Mouse (Mus musculus) liver, embryonic 15.5 days (tissue): ENCODE measurements around the gene Traf1. TPM values are rescaled to one million over a fixed set of nuclear protein-coding genes. Genes with fewer than 3 reads are reported as not detected.

Experiments used
- ATAC-seq: fragments of 200-750 bp; cut with Nextera tagmentation; 2 replicates; pipeline ENCODE4 v1.8.0; 2017; ENCODE audit warnings: moderate number of reproducible peaks, mild to moderate bottlenecking, moderate library complexity; ENCODE audit not compliant: insufficient read depth
- H3K27ac ChIP-seq: fragments of 300-500 bp; sonication (generic); replicated peaks from 2 replicates; pipeline ENCODE4 v1.5.1; 2015; ENCODE audit warnings: mild to moderate bottlenecking, inconsistent platforms
- H3K27me3 ChIP-seq: fragments of 300-500 bp; sonication (generic); 2 replicates; pipeline ENCODE4 v1.6.1; 2015; ENCODE audit warnings: mild to moderate bottlenecking, inconsistent platforms
- H3K36me3 ChIP-seq: fragments of 300-500 bp; sonication (generic); replicated peaks from 2 replicates; pipeline ENCODE4 v1.6.1; 2015; ENCODE audit warnings: moderate library complexity, mild to moderate bottlenecking, inconsistent platforms
- H3K4me1 ChIP-seq: fragments of 300-500 bp; sonication (generic); replicated peaks from 2 replicates; pipeline ENCODE4 v1.6.1; 2015; ENCODE audit warnings: inconsistent platforms
- H3K4me2 ChIP-seq: fragments of 300-500 bp; sonication (generic); 2 replicates; pipeline ENCODE4 v1.6.1; 2015; ENCODE audit warnings: moderate library complexity, mild to moderate bottlenecking, inconsistent platforms
- H3K4me3 ChIP-seq: fragments of 300-500 bp; sonication (generic); replicated peaks from 2 replicates; pipeline ENCODE4 v1.5.1; 2015; ENCODE audit warnings: mild to moderate bottlenecking, inconsistent platforms
- H3K9ac ChIP-seq: fragments of 300-500 bp; sonication (generic); 2 replicates; pipeline ENCODE4 v1.6.1; 2015; ENCODE audit warnings: moderate library complexity, mild to moderate bottlenecking, inconsistent platforms
- H3K9me3 ChIP-seq: fragments of 300-500 bp; sonication (generic); replicated peaks from 2 replicates; pipeline ENCODE4 v1.6.1; 2016; ENCODE audit warnings: inconsistent platforms
- WGBS: fragments of 180-500 bp; shearing (Covaris S2); methylation state at CpG from one replicate; pipeline ENCODE4 v1.1.7; 2015; ENCODE audit warnings: mixed read lengths; ENCODE audit not compliant: insufficient replicate concordance; 5-methylcytosine and 5-hydroxymethylcytosine counted together
- polyA plus RNA-seq: library from polyadenylated mRNA; unstranded; fragments of >200 nt; fragmentation: Nextera tagmentation; extraction: Ambion mirVana; gene quantifications from 2 replicates; pipeline ENCODE4 v1.2.1, GENCODE M21; 2015

Gene Traf1
- polyA plus RNA-seq, 1 experiment from 2014 or later: 0.29 TPM

DNA sequence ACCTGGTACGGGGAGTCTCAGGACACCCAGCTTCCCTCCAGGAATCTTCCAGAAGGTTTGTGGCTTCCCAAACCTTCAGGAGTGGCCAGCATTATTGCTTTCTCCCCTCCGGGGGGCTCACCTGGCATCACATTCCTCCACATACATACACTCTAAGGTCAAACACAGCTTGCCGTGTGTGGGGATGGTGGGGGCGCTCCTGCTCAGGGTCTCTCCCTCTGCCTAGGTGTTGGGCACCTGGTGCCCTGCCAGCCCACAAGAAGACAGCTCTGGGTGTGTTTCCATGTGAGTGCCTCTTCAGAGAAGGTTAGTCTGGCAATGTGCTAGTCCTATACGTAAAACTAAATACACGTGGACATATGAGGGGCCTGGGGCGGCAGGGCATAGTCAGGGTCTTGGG, 49.0 kb downstream of the Traf1 start:
- Histone ChIP-seq H3K9ac (peak overlapping the region; percentile 68; the same call in 1 of the 2 replicates), H3K36me3 (0 out of 2 replicates have a peak, but pooled peaks cover 21% of the 10 kb centered on the region), H3K27ac (no peak overlapping the region), H3K9me3 (no peaks in the 10 kb centered on the region), H3K4me3 (peak overlapping the region; percentile 73), H3K4me1 (peaks cover 28% of the 10 kb centered on the region), H3K27me3 (peaks cover 40% of the 10 kb centered on the region), H3K4me2 (peak overlapping the region; percentile 94)
- WGBS: 57% methylated on average over 7 of the region's 7 CpGs
- no peak for ATAC-seq

DNA sequence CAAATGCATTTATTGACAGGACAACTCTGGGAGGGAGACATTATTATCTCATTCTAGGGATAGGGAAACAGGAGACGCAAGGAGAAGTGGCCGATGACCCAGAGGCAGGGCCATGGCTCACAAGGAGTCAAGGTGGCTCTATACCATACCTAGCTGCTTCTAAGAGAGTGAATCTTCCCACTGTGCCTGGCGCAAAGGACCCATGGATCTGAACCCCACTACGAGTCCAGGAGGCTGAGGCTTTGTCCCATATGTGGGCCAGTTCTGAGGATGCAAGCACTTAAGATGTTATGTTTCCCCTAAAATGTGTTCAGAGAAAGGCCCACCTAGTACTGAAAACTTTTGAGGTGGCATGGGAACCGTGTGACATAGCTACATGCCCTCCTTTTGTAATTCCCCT, 49.7 kb downstream of the Traf1 start:
- no peak overlapping the region for H3K9ac ChIP-seq
- H3K9me3 ChIP-seq: no peaks in the 10 kb centered on the region
- no peak overlapping the region for H3K4me3 ChIP-seq
- peaks cover 35% of the 10 kb centered on the region for H3K4me1 ChIP-seq
- peaks cover 35% of the 10 kb centered on the region for H3K27me3 ChIP-seq
- 0 out of 2 replicates have a peak, but pooled peaks cover 21% of the 10 kb centered on the region for H3K36me3 ChIP-seq
- H3K4me2 ChIP-seq: no peak overlapping the region
- H3K27ac ChIP-seq: no peak overlapping the region
- 80% methylated on average over 5 of the region's 5 CpGs for WGBS
- ATAC-seq: no peak

GRCm38 (mm10) chr2:34909719-34910118, 51.9 kb downstream of the Traf1 start:
- 80% methylated on average over 4 of the region's 4 CpGs for WGBS
- peaks cover 27% of the 10 kb centered on the region for H3K27me3 ChIP-seq
- H3K9ac ChIP-seq: no peak overlapping the region
- 0 out of 2 replicates have a peak, but pooled peaks cover 21% of the 10 kb centered on the region for H3K36me3 ChIP-seq
- no peak overlapping the region for H3K4me2 ChIP-seq
- H3K4me1 ChIP-seq: peaks cover 49% of the 10 kb centered on the region
- no peak overlapping the region for H3K4me3 ChIP-seq
- no peak for ATAC-seq
- no peaks in the 10 kb centered on the region for H3K9me3 ChIP-seq
- no peak overlapping the region for H3K27ac ChIP-seq

DNA sequence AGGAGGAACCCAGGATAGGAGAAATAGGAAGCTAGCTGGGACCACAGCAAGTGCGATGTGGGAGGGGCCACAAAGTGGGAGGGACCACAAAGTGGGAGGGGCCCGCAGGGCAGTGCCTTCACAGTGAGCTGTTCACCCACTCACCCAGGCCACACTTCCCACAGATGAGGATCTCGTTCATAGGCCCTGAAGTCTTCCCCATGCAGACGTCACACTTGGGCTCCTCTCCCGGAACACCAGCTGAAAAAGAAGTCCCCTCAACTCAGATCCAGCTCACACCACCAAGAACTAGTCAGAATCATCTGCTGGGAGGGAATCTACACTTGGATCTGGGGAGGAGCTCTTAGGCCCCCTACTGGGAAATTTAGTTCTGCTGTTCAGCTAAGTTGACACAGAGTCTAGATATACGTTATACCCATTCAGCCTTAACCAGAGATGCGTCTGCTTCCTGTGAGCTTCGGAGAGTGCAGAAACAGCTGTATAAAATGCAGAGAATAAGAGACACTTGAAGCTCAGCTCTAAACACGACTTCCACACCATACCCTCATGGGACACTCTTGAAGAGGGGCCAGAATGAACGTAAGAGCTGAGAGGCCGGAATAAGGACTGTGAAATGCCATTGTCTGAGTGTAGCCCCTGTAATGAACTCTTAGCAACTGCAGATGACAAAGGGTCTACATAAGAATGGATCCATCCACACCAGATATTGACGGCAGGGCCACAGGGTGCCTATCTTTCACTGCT, 54.5 kb downstream of the Traf1 start:
- ATAC-seq: no peak
- peak overlapping the region; percentile 23 for H3K4me2 ChIP-seq
- peaks cover 49% of the 10 kb centered on the region for H3K4me1 ChIP-seq
- H3K4me3 ChIP-seq: no peak overlapping the region
- WGBS: 41% methylated on average over 12 of the region's 12 CpGs
- no peaks in the 10 kb centered on the region for H3K9me3 ChIP-seq
- peaks cover 33% of the 10 kb centered on the region for H3K36me3 ChIP-seq
- no peaks in the 10 kb centered on the region for H3K27me3 ChIP-seq
- H3K9ac ChIP-seq: no peak overlapping the region
- 0 out of 2 replicates have a peak overlapping the region, but pooled peaks have one; percentile 38 for H3K27ac ChIP-seq

- H3K4me1 ChIP-seq: peaks cover 49% of the 10 kb centered on the region
- no peaks in the 10 kb centered on the region for H3K27me3 ChIP-seq
- no peak overlapping the region for H3K9ac ChIP-seq
- H3K27ac ChIP-seq: 0 out of 2 replicates have a peak overlapping the region, but pooled peaks have one; percentile 38
- no peaks in the 10 kb centered on the region for H3K9me3 ChIP-seq
- 76% methylated on average over 6 of the region's 6 CpGs for WGBS
- peaks cover 36% of the 10 kb centered on the region for H3K36me3 ChIP-seq
- no peak for ATAC-seq
- H3K4me2 ChIP-seq: peak overlapping the region; percentile 23
- H3K4me3 ChIP-seq: no peak overlapping the region
Measured at GRCm38 (mm10) chr2:34906426-34906825, 55.1 kb downstream of the Traf1 start.

- peaks cover 30% of the 10 kb centered on the region for H3K36me3 ChIP-seq
- peak overlapping the region; percentile 86 for H3K27ac ChIP-seq
- under 1% methylated on average over 34 of the region's 34 CpGs for WGBS
- peak overlapping the region; percentile 55 for H3K9ac ChIP-seq
- H3K27me3 ChIP-seq: no peaks in the 10 kb centered on the region
- peak overlapping the region; percentile 91 for H3K4me2 ChIP-seq
- peaks cover 49% of the 10 kb centered on the region for H3K4me1 ChIP-seq
- peak overlapping the region; percentile 57 for H3K4me3 ChIP-seq
- ATAC-seq: peak; percentile 95
- no peaks in the 10 kb centered on the region for H3K9me3 ChIP-seq
Measured at GRCm38 (mm10) chr2:34904849-34905542, 56.6 kb downstream of the Traf1 start.

GRCm38 (mm10) chr2:34903652-34904405, 57.7 kb downstream of the Traf1 start:
- no peak for ATAC-seq
- H3K4me2 ChIP-seq: peak overlapping the region; percentile 91
- peak overlapping the region; percentile 86 for H3K27ac ChIP-seq
- H3K9ac ChIP-seq: 0 out of 2 replicates have a peak overlapping the region, but pooled peaks have one; percentile 53
- WGBS: 71% methylated on average over 4 of the region's 4 CpGs
- H3K36me3 ChIP-seq: peaks cover 26% of the 10 kb centered on the region
- peaks cover 49% of the 10 kb centered on the region for H3K4me1 ChIP-seq
- H3K4me3 ChIP-seq: peak overlapping the region; percentile 57; the same call in 1 of the 2 replicates
- no peaks in the 10 kb centered on the region for H3K27me3 ChIP-seq
- no peaks in the 10 kb centered on the region for H3K9me3 ChIP-seq

DNA sequence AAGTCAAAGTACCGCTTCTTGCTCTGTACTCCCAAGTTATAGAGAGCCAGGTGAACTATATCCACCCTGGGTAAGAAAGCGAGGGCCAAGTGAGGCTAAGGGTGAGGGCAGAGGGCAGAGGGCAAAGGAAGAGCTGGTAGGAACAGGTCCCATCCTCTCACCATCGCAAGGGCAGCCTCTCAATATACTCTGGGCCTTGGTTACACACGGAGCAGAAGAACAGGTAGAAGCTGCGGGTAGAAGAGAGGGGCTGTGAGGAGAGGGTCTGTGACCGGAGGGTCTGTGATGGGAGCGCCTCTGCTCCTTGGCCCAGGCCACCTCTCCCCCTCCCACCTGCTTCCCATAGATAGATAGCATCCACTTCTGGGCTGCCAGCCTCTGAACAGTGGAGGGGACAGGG, 58.4 kb downstream of the Traf1 start:
- Histone ChIP-seq H3K9ac (no peak overlapping the region), H3K9me3 (no peaks in the 10 kb centered on the region), H3K4me2 (no peak overlapping the region), H3K27me3 (no peaks in the 10 kb centered on the region), H3K4me1 (peaks cover 49% of the 10 kb centered on the region), H3K27ac (no peak overlapping the region), H3K36me3 (peaks cover 26% of the 10 kb centered on the region), H3K4me3 (no peak overlapping the region)
- no peak for ATAC-seq
- 81% methylated on average over 7 of the region's 7 CpGs for WGBS

- ATAC-seq: no peak
- no peak overlapping the region for H3K4me3 ChIP-seq
- H3K27ac ChIP-seq: no peak overlapping the region
- no peaks in the 10 kb centered on the region for H3K9me3 ChIP-seq
- H3K36me3 ChIP-seq: peaks cover 26% of the 10 kb centered on the region
- WGBS: 79% methylated on average over 6 of the region's 6 CpGs
- no peak overlapping the region for H3K9ac ChIP-seq
- peaks cover 52% of the 10 kb centered on the region for H3K4me1 ChIP-seq
- no peak overlapping the region for H3K4me2 ChIP-seq
- no peaks in the 10 kb centered on the region for H3K27me3 ChIP-seq
Measured at GRCm38 (mm10) chr2:34902731-34903130, 58.8 kb downstream of the Traf1 start.

DNA sequence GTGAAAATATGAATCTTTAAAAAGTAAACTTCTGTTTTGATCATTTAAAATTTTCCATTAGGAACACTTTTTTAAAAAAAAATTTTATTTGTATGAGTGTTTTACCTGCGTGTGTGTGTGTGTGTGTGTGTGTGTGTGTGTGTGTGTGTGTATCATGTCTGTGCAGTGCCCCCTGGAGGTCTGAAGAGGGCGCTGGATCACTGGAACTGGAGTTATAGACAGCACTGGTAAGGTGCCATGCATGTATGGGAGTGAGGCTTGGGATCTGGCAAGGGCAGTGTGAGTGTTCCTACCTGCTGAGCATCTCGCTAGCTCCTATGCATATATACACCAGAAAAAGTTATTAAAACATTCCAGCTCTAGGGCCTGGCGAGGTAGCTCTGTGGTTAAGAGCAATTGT, 59.8 kb downstream of the Traf1 start:
- H3K4me1 ChIP-seq: peaks cover 45% of the 10 kb centered on the region
- no peak for ATAC-seq
- H3K36me3 ChIP-seq: peaks cover 34% of the 10 kb centered on the region
- WGBS: 84% methylated on average over 4 of the region's 4 CpGs
- H3K9me3 ChIP-seq: no peaks in the 10 kb centered on the region
- H3K4me3 ChIP-seq: no peak overlapping the region
- no peaks in the 10 kb centered on the region for H3K27me3 ChIP-seq
- H3K27ac ChIP-seq: no peak overlapping the region
- H3K9ac ChIP-seq: no peak overlapping the region
- no peak overlapping the region for H3K4me2 ChIP-seq

DNA sequence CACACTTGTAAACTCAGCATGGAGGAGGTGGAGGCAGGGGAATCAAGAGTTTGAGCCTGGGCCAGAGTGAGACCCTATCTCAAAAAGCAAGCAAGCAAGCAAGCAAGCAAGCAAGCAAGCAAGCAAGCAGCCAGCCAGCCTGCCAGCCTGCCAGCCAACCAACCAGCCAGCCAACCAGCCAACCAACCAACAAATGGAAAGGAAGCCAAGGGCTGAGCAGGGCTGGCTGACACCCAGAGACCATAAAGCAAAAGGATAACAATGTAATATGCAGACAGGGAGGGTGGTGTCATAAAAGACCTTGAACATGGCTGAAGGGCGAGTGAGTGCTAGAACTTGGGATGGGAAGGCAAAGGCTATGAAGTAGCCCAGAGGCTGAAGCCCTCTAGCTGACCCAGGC, 61.2 kb downstream of the Traf1 start:
- ATAC-seq: no peak
- Histone ChIP-seq H3K9me3 (no peaks in the 10 kb centered on the region), H3K4me1 (peaks cover 32% of the 10 kb centered on the region), H3K9ac (no peak overlapping the region), H3K27me3 (no peaks in the 10 kb centered on the region), H3K27ac (no peak overlapping the region), H3K4me2 (no peak overlapping the region), H3K36me3 (peaks cover 35% of the 10 kb centered on the region), H3K4me3 (no peak overlapping the region)
- WGBS: 60% methylated on average over 1 of the region's 1 CpGs
